Mouse (Mus musculus): ENCODE results near the gene Rabgap1l.
"Not testable (repeated sequence)": the region's sequence is repeated elsewhere in the genome, so short reads cannot be mapped to it uniquely, and the experiment has no call there.

Rabgap1l gene

GRCm38 (mm10) chr1:160448681-160449080, 344.3 kb downstream of the Rabgap1l start:
- Histone ChIP-seq H3K9me3 (ENCODE audit: low read length) (no peaks in the 10 kb centered on the region), H3K4me1 (replicated peaks; ENCODE audit: low read depth, low read length) (no peaks in the 10 kb centered on the region), H3K27me3 (ENCODE audit: insufficient read depth, low read length) (no peaks in the 10 kb centered on the region), H3K4me3 (replicated peaks; ENCODE audit: low read length) (no peak overlapping the region), H3K36me3 (ENCODE audit: insufficient read depth, low read length) (no peaks in the 10 kb centered on the region)
- TF ChIP-seq POU5F1 (IDR thresholded peaks at IDR 0.05; ENCODE audit: borderline replicate concordance, low read length) (no peak), CTCF (conservative IDR thresholded peaks at IDR 0.05; ENCODE audit: low read length) (no peak), NANOG (IDR thresholded peaks at IDR 0.05; ENCODE audit: borderline replicate concordance, low read length) (no peak)

DNA sequence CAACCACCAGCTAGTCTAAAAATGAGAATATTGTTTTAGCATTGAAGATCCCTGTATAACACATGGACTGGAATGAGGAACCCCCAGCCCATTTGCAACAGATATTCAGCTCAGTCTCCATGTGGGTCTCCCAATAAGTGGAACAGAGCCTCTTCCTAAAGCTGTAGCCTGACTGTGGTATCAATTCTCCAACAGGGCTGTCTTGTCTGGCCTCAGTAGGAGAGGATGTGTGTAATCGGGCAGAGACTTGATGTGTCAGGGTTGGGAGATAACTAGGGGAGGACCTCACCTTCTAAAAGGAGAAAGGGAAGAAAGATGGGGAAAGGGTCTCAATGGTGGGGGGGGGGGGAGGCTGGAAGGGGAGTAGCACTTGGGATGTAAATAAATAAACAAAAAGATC, 346.2 kb downstream of the Rabgap1l start:
- Histone ChIP-seq H3K4me1 (replicated peaks; ENCODE audit: low read depth, low read length) (no peaks in the 10 kb centered on the region), H3K4me3 (replicated peaks; ENCODE audit: low read length) (no peak overlapping the region), H3K9me3 (ENCODE audit: low read length) (no peaks in the 10 kb centered on the region), H3K36me3 (ENCODE audit: insufficient read depth, low read length) (no peaks in the 10 kb centered on the region), H3K27me3 (ENCODE audit: insufficient read depth, low read length) (no peaks in the 10 kb centered on the region)
- TF ChIP-seq POU5F1 (IDR thresholded peaks at IDR 0.05; ENCODE audit: borderline replicate concordance, low read length) (no peak), NANOG (IDR thresholded peaks at IDR 0.05; ENCODE audit: borderline replicate concordance, low read length) (no peak), CTCF (conservative IDR thresholded peaks at IDR 0.05; ENCODE audit: low read length) (no peak)

GRCm38 (mm10) chr1:160443506-160443905, 349.5 kb downstream of the Rabgap1l start:
- no peak overlapping the region for H3K4me3 ChIP-seq (replicated peaks; ENCODE audit: low read length)
- H3K4me1 ChIP-seq (replicated peaks; ENCODE audit: low read depth, low read length), result peaks cover 2% of the 10 kb centered on the region; the same call in 1 of the 2 replicates
- H3K36me3 ChIP-seq (ENCODE audit: insufficient read depth, low read length), result no peaks in the 10 kb centered on the region
- TF ChIP-seq CTCF (conservative IDR thresholded peaks at IDR 0.05; ENCODE audit: low read length), result no peak
- no peak for TF ChIP-seq NANOG (IDR thresholded peaks at IDR 0.05; ENCODE audit: borderline replicate concordance, low read length)
- TF ChIP-seq POU5F1 (IDR thresholded peaks at IDR 0.05; ENCODE audit: borderline replicate concordance, low read length), result no peak
- no peaks in the 10 kb centered on the region for H3K9me3 ChIP-seq (ENCODE audit: low read length)
- H3K27me3 ChIP-seq (ENCODE audit: insufficient read depth, low read length), result no peaks in the 10 kb centered on the region

DNA sequence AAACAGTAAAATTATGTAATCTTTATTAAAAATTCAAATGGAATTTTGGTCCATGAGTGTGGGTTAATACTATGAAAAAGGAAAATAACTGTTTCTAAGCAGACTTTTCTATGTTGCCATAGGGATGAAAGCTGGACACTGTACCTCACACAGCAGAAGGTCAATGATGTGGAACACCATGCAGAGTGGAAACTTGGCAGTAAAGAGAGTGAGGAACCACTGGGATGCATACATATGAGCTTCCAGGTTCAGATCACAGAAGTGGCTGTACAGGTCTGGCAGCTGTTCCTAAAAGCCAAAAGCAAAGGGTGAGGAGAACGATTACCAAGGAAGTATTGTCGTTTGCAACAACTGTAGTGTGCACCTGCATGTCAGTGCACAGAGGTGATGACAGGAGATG, 351.3 kb downstream of the Rabgap1l start:
- H3K4me3 ChIP-seq (replicated peaks; ENCODE audit: low read length), result no peak overlapping the region
- H3K36me3 ChIP-seq (ENCODE audit: insufficient read depth, low read length), result no peaks in the 10 kb centered on the region
- TF ChIP-seq CTCF (conservative IDR thresholded peaks at IDR 0.05; ENCODE audit: low read length), result no peak
- TF ChIP-seq POU5F1 (IDR thresholded peaks at IDR 0.05; ENCODE audit: borderline replicate concordance, low read length), result no peak
- TF ChIP-seq NANOG (IDR thresholded peaks at IDR 0.05; ENCODE audit: borderline replicate concordance, low read length), result no peak
- H3K9me3 ChIP-seq (ENCODE audit: low read length), result no peaks in the 10 kb centered on the region
- H3K4me1 ChIP-seq (replicated peaks; ENCODE audit: low read depth, low read length), result peaks cover 2% of the 10 kb centered on the region; the same call in 1 of the 2 replicates
- no peaks in the 10 kb centered on the region for H3K27me3 ChIP-seq (ENCODE audit: insufficient read depth, low read length)

- H3K9me3 ChIP-seq (ENCODE audit: low read length), result no peaks in the 10 kb centered on the region
- no peaks in the 10 kb centered on the region for H3K27me3 ChIP-seq (ENCODE audit: insufficient read depth, low read length)
- no peak overlapping the region for H3K4me3 ChIP-seq (replicated peaks; ENCODE audit: low read length)
- peaks cover 2% of the 10 kb centered on the region; the same call in 1 of the 2 replicates for H3K4me1 ChIP-seq (replicated peaks; ENCODE audit: low read depth, low read length)
- H3K36me3 ChIP-seq (ENCODE audit: insufficient read depth, low read length), result no peaks in the 10 kb centered on the region
- TF ChIP-seq NANOG (IDR thresholded peaks at IDR 0.05; ENCODE audit: borderline replicate concordance, low read length) (no peak), POU5F1 (IDR thresholded peaks at IDR 0.05; ENCODE audit: borderline replicate concordance, low read length) (no peak), CTCF (conservative IDR thresholded peaks at IDR 0.05; ENCODE audit: low read length) (no peak)
Observed at GRCm38 (mm10) chr1:160441161-160441560, 351.9 kb downstream of the Rabgap1l start.

DNA sequence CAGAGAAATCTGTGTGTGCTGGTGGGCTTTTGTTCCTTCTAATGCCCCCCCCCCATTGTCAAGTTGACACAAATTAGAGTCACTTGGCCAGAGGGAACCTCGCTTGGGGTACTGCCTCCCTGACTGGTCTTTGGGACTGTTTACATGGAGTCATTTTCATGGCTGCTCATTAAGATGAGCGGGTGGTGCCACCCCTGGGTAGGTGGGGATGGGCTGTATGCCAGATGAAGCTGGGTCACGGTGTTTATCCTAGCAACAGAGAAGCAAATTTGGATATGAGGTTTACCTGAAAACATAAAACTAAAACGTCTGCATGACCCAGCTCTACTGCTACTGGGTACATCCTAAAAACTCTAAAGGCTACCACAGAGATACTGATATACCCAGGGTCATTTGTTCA, 354.2 kb downstream of the Rabgap1l start:
- no peaks in the 10 kb centered on the region for H3K9me3 ChIP-seq (ENCODE audit: low read length)
- H3K36me3 ChIP-seq (ENCODE audit: insufficient read depth, low read length), result no peaks in the 10 kb centered on the region
- TF ChIP-seq POU5F1 (IDR thresholded peaks at IDR 0.05; ENCODE audit: borderline replicate concordance, low read length) (no peak), NANOG (IDR thresholded peaks at IDR 0.05; ENCODE audit: borderline replicate concordance, low read length) (no peak), CTCF (conservative IDR thresholded peaks at IDR 0.05; ENCODE audit: low read length) (no peak)
- H3K27me3 ChIP-seq (ENCODE audit: insufficient read depth, low read length), result no peaks in the 10 kb centered on the region
- H3K4me3 ChIP-seq (replicated peaks; ENCODE audit: low read length), result no peak overlapping the region
- peaks cover 2% of the 10 kb centered on the region; the same call in 1 of the 2 replicates for H3K4me1 ChIP-seq (replicated peaks; ENCODE audit: low read depth, low read length)

DNA sequence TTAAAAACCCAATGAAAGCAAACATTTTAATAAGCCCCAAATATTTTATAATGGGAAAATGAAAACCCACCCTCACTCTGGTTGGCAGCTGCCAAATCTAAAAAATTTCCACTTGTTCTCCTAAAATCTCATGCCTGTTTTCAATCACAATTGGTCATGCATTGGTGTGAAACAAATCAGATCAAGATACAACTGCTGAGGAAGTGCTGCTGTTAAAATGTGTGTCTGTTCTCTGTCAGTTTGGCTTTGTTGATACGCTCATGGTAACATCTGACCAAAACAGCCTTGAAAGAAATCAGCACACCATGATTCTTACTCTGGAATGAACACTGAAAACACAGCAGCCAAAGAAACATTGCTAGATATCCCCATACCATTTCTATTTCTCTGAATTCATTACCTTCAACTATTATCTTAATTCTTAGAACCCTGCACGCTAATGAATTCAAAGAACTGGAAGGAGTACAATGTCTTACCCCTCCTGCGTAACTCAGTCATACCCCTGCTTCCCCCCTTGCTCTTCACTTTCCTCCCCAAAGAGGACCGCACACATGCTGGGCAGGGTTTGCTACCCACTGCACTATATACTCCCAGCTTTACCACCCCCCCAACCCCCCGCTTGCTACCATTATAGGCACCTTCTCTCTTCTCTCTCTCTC, 375.7 kb downstream of the Rabgap1l start:
- Histone ChIP-seq H3K27me3 (ENCODE audit: insufficient read depth, low read length) (no peaks in the 10 kb centered on the region), H3K9me3 (ENCODE audit: low read length) (no peaks in the 10 kb centered on the region), H3K4me3 (replicated peaks; ENCODE audit: low read length) (no peak overlapping the region), H3K36me3 (ENCODE audit: insufficient read depth, low read length) (no peaks in the 10 kb centered on the region), H3K4me1 (replicated peaks; ENCODE audit: low read depth, low read length) (peaks cover 7% of the 10 kb centered on the region; the same call in 1 of the 2 replicates)
- TF ChIP-seq POU5F1 (IDR thresholded peaks at IDR 0.05; ENCODE audit: borderline replicate concordance, low read length) (no peak), CTCF (conservative IDR thresholded peaks at IDR 0.05; ENCODE audit: low read length) (no peak), NANOG (IDR thresholded peaks at IDR 0.05; ENCODE audit: borderline replicate concordance, low read length) (no peak)

DNA sequence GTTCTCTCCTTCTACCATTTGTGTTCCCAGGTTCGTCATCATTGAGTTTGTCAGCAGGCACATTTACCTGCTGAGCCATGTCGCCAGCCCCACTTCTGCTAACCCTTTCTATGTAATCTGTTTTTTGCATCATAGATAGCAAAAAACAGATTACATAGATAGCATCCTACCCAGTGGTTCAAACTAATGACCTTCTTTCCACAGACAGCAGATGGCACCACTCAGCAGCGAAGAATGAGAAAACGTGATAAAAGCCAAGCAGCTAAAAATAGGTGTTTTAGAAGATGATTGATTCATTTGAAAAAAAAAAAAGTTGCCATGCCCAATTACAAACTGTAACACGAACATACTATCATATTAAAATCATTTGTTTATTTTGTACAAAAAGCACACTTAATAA, 382.2 kb downstream of the Rabgap1l start:
- H3K9me3 ChIP-seq (ENCODE audit: low read length), result no peaks in the 10 kb centered on the region
- peaks cover under 1% of the 10 kb centered on the region; the same call in 1 of the 2 replicates for H3K4me1 ChIP-seq (replicated peaks; ENCODE audit: low read depth, low read length)
- no peak overlapping the region for H3K4me3 ChIP-seq (replicated peaks; ENCODE audit: low read length)
- H3K27me3 ChIP-seq (ENCODE audit: insufficient read depth, low read length), result no peaks in the 10 kb centered on the region
- H3K36me3 ChIP-seq (ENCODE audit: insufficient read depth, low read length), result no peaks in the 10 kb centered on the region
- no peak for TF ChIP-seq NANOG (IDR thresholded peaks at IDR 0.05; ENCODE audit: borderline replicate concordance, low read length)
- no peak for TF ChIP-seq POU5F1 (IDR thresholded peaks at IDR 0.05; ENCODE audit: borderline replicate concordance, low read length)
- no peak for TF ChIP-seq CTCF (conservative IDR thresholded peaks at IDR 0.05; ENCODE audit: low read length)

DNA sequence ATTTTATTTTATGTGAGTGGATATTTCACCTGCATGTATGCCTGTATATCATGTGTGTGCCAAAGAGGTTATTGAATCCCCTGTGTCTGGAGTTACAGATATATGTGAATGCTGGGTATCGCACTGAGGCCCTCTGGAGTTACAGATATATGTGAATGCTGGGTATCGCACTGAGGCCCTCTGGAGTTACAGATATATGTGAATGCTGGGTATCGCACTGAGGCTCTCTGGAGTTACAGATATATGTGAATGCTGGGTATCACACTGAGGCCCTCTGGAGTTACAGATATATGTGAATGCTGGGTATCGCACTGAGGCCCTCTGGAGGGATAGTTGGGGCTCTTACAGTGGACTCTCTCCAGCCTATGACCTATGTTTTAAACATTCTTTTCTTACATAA, 383.3 kb downstream of the Rabgap1l start:
- not testable (repeated sequence) for H3K9me3 ChIP-seq (ENCODE audit: low read length); H3K36me3 ChIP-seq (ENCODE audit: insufficient read depth, low read length); H3K4me1 ChIP-seq (replicated peaks; ENCODE audit: low read depth, low read length); H3K27me3 ChIP-seq (ENCODE audit: insufficient read depth, low read length); H3K4me3 ChIP-seq (replicated peaks; ENCODE audit: low read length)

Data from E14TG2a.4 (cell line).